Mouse (Mus musculus) CH12.LX (cell line): ENCODE data around the gene Jmjd1c. TPM values are rescaled to one million over a fixed set of nuclear protein-coding genes. Genes with fewer than 3 reads are reported as not detected.

Source experiments
- DNase-seq: peaks from one replicate; pipeline ENCODE4 v3.0.0-alpha.2; 2013; ENCODE audit errors: extremely low read depth
- H3K27ac ChIP-seq: 2 replicates; pipeline ENCODE4 v1.5.1; 2012; ENCODE audit warnings: low read depth, mild to moderate bottlenecking, control low read depth, moderate library complexity; ENCODE audit not compliant: insufficient read depth
- H3K27me3 ChIP-seq: replicated peaks from 2 replicates; pipeline ENCODE3; 2012; ENCODE audit warnings: inconsistent platforms
- H3K36me3 ChIP-seq, 2 experiments: replicated peaks in 1 of 2; 2 replicates each; pipeline versions ENCODE3 to v1.6.1; 2012; ENCODE audit warnings: inconsistent platforms in 1 of 2, low read length in 1 of 2, mild to moderate bottlenecking in 1 of 2, mixed read lengths in 1 of 2, moderate library complexity in 1 of 2; ENCODE audit not compliant: control insufficient read depth in 1 of 2, insufficient read depth in 1 of 2
- H3K4me1 ChIP-seq, 2 experiments: 2 replicates each; pipeline ENCODE4 v1.6.1; 2012; ENCODE audit warnings: inconsistent platforms in 1 of 2, moderate library complexity in 1 of 2; ENCODE audit not compliant: insufficient read depth in 2 of 2, control insufficient read depth in 1 of 2
- H3K4me2 ChIP-seq: 2 replicates; pipeline ENCODE4 v1.6.1; 2012; ENCODE audit warnings: low read depth, mild to moderate bottlenecking, control low read depth; ENCODE audit not compliant: poor library complexity, insufficient read depth, severe bottlenecking
- H3K4me3 ChIP-seq, 3 experiments: fragments of 150-350 bp in 1 of 3; sonication (generic) in 1 of 3; replicated peaks in 1 of 3; 2 replicates each; pipeline versions ENCODE3 to v1.5.1; 2011 to 2012; ENCODE audit warnings: low read depth in 2 of 3, low read length in 2 of 3, mild to moderate bottlenecking in 2 of 3, moderate library complexity in 2 of 3, control low read depth in 1 of 3, improper control_type of control experiment in 1 of 3, inconsistent platforms in 1 of 3, mixed read lengths in 1 of 3; ENCODE audit not compliant: poor library complexity in 1 of 3
- H3K79me2 ChIP-seq: replicated peaks from 2 replicates; pipeline ENCODE4 v1.6.1; 2012; ENCODE audit warnings: mild to moderate bottlenecking, moderate library complexity; ENCODE audit not compliant: control insufficient read depth, poor library complexity, insufficient read depth, severe bottlenecking; ENCODE audit errors: extremely low read depth
- H3K9ac ChIP-seq: 2 replicates; pipeline ENCODE4 v1.6.1; 2012; ENCODE audit warnings: low read depth, mild to moderate bottlenecking, control low read depth, moderate library complexity; ENCODE audit not compliant: insufficient read depth
- H3K9me3 ChIP-seq: replicated peaks from 2 replicates; pipeline ENCODE3; 2012; ENCODE audit warnings: low read length, inconsistent platforms, mixed read lengths
- BHLHE40 ChIP-seq: IDR thresholded peaks from 2 replicates; pipeline ENCODE4 v1.6.1; 2011; ENCODE audit warnings: mild to moderate bottlenecking, low read depth, low read length, improper control_type of control experiment
- CHD1 ChIP-seq: IDR thresholded peaks from 2 replicates; pipeline ENCODE4 v1.6.1; 2012; ENCODE audit warnings: low read depth, low read length, improper control_type of control experiment, inconsistent platforms
- CHD2 ChIP-seq: IDR thresholded peaks from 2 replicates; pipeline ENCODE4 v1.6.1; 2011; ENCODE audit warnings: low read length, improper control_type of control experiment
- E2F4 ChIP-seq: IDR thresholded peaks from 2 replicates; pipeline ENCODE4 v1.6.1; 2011; ENCODE audit warnings: low read depth, low read length, improper control_type of control experiment; ENCODE audit not compliant: insufficient replicate concordance
- GABPA ChIP-seq: IDR thresholded peaks from 2 replicates; pipeline ENCODE4 v1.6.1; 2012; ENCODE audit warnings: low read depth, low read length, improper control_type of control experiment, inconsistent platforms; ENCODE audit not compliant: insufficient replicate concordance
- HCFC1 ChIP-seq: IDR thresholded peaks from 2 replicates; pipeline ENCODE4 v1.6.1; 2012; ENCODE audit warnings: low read depth, mild to moderate bottlenecking, inconsistent platforms, low read length, improper control_type of control experiment
- IRF4 ChIP-seq: IDR thresholded peaks from 2 replicates; pipeline ENCODE4 v1.6.1; 2014; ENCODE audit warnings: low read depth, mild to moderate bottlenecking, inconsistent platforms, low read length, improper control_type of control experiment
- JUN ChIP-seq: IDR thresholded peaks from 2 replicates; pipeline ENCODE4 v1.6.1; 2011; ENCODE audit warnings: low read depth, mild to moderate bottlenecking, low read length, improper control_type of control experiment, moderate library complexity; ENCODE audit not compliant: insufficient read depth
- JUND ChIP-seq: conservative IDR thresholded peaks from 2 replicates; pipeline ENCODE4 v1.6.1; 2011; ENCODE audit warnings: low read depth, low read length, improper control_type of control experiment
- KAT2A ChIP-seq: IDR thresholded peaks from 2 replicates; pipeline ENCODE4 v1.6.1; 2012; ENCODE audit warnings: low read length, improper control_type of control experiment, inconsistent platforms; ENCODE audit not compliant: insufficient replicate concordance
- MAZ ChIP-seq: IDR thresholded peaks from 2 replicates; pipeline ENCODE4 v1.6.1; 2012; ENCODE audit warnings: low read depth, mild to moderate bottlenecking, inconsistent platforms, low read length, improper control_type of control experiment, moderate library complexity
- MXI1 ChIP-seq: IDR thresholded peaks from 2 replicates; pipeline ENCODE4 v1.6.1; 2011; ENCODE audit warnings: mild to moderate bottlenecking, low read depth, low read length, improper control_type of control experiment
- MYC ChIP-seq: IDR thresholded peaks from 2 replicates; pipeline ENCODE4 v1.6.1; 2011; ENCODE audit warnings: low read depth, mild to moderate bottlenecking, improper control_type of control experiment, low read length
- NELFE ChIP-seq: IDR thresholded peaks from 2 replicates; pipeline ENCODE4 v1.6.1; 2011; ENCODE audit warnings: low read depth, low read length, improper control_type of control experiment
- NRF1 ChIP-seq: IDR thresholded peaks from 2 replicates; pipeline ENCODE4 v1.6.1; 2014; ENCODE audit warnings: low read depth, mild to moderate bottlenecking, inconsistent platforms, low read length, improper control_type of control experiment, moderate library complexity
- PAX5 ChIP-seq: IDR thresholded peaks from 2 replicates; pipeline ENCODE4 v1.6.1; 2012; ENCODE audit warnings: low read length, inconsistent platforms, mixed read lengths
- POLR2A ChIP-seq: IDR thresholded peaks from 2 replicates; pipeline ENCODE4 v1.6.1; 2011; ENCODE audit warnings: low read depth, mild to moderate bottlenecking, improper control_type of control experiment, low read length
- RAD21 ChIP-seq: IDR thresholded peaks from 2 replicates; pipeline ENCODE4 v1.6.1; 2011; ENCODE audit warnings: low read depth, mild to moderate bottlenecking, low read length, improper control_type of control experiment, moderate library complexity
- RCOR1 ChIP-seq: conservative IDR thresholded peaks from 2 replicates; pipeline ENCODE4 v1.6.1; 2012; ENCODE audit warnings: low read depth, mild to moderate bottlenecking, inconsistent platforms, low read length, improper control_type of control experiment
- SIN3A ChIP-seq: IDR thresholded peaks from 2 replicates; pipeline ENCODE4 v1.6.1; 2012; ENCODE audit warnings: low read length, improper control_type of control experiment, inconsistent platforms
- SMC3 ChIP-seq: IDR thresholded peaks from 2 replicates; pipeline ENCODE4 v1.6.1; 2011; ENCODE audit warnings: low read depth, low read length, improper control_type of control experiment
- TCF12 ChIP-seq: IDR thresholded peaks from 2 replicates; pipeline ENCODE4 v1.6.1; 2014; ENCODE audit warnings: low read depth, mild to moderate bottlenecking, inconsistent platforms, low read length, improper control_type of control experiment
- UBTF ChIP-seq: IDR thresholded peaks from 2 replicates; pipeline ENCODE4 v1.6.1; 2012; ENCODE audit warnings: low read depth, mild to moderate bottlenecking, inconsistent platforms, low read length, improper control_type of control experiment, moderate library complexity
- USF1 ChIP-seq: IDR thresholded peaks from 2 replicates; pipeline ENCODE4 v1.6.1; 2014; ENCODE audit warnings: low read depth, mild to moderate bottlenecking, inconsistent platforms, low read length, improper control_type of control experiment
- USF2 ChIP-seq: conservative IDR thresholded peaks from 2 replicates; pipeline ENCODE4 v1.6.1; 2011; ENCODE audit warnings: low read depth, low read length, improper control_type of control experiment
- ZC3H11A ChIP-seq: IDR thresholded peaks from 2 replicates; pipeline ENCODE4 v1.6.1; 2012; ENCODE audit warnings: low read depth, mild to moderate bottlenecking, inconsistent platforms, low read length, improper control_type of control experiment
- ZKSCAN1 ChIP-seq: IDR thresholded peaks from 2 replicates; pipeline ENCODE4 v1.6.1; 2012; ENCODE audit warnings: low read depth, inconsistent platforms, low read length, improper control_type of control experiment, borderline replicate concordance
- ZMIZ1 ChIP-seq: IDR thresholded peaks from 2 replicates; pipeline ENCODE4 v1.6.1; 2012; ENCODE audit warnings: low read depth, mild to moderate bottlenecking, inconsistent platforms, low read length, improper control_type of control experiment
- dilution Hi-C: fragments of 300-500 bp; cut with MboI; formaldehyde crosslinking; loops from 2 replicates; pipeline ENCODE4 v1.14.3; 2020; ENCODE audit warnings: low sequenced_read_pairs; ENCODE audit not compliant: extremely low pct_unique_long_range_greater_than_20kb, extremely low pct_ligation_motif_present
- in situ Hi-C: fragments of 300-500 bp; cut with MboI; formaldehyde crosslinking; loops from 3 replicates; pipeline ENCODE4 v1.14.3; 2019; ENCODE audit warnings: low sequenced_read_pairs, low pct_ligation_motif_present, low pct_unique_long_range_greater_than_20kb, mixed read lengths
- polyA plus RNA-seq: library from polyadenylated mRNA; unstranded; fragments of >175 nt; gene quantifications from 2 replicates; pipeline ENCODE4 v1.2.1, GENCODE M21; 2012; ENCODE audit warnings: low read depth; ENCODE audit not compliant: insufficient read length
- total RNA-seq, 2 experiments: library from RNA; depleted of rRNA; stranded (reverse); fragments of 300-350 nt in 1 of 2; fragments of >200 nt in 1 of 2; gene quantifications; 2 replicates each; pipeline ENCODE4 v1.2.3; 2012 to 2014

The Jmjd1c gene
- total and polyA plus RNA-seq, 3 experiments: 41.2 to 50.1 (median 41.6) TPM

GRCm38 (mm10) chr10:67087447-67088226, 8.3 kb upstream of the Jmjd1c start:
- Histone ChIP-seq H3K4me3 (no peak overlapping the region), H3K36me3 (peaks cover 11 to 50% of the 10 kb centered on the region in 2 experiments)
- in situ Hi-C loops: loop anchor here (25.0 kb wide), 1 partner anchor 175 kb away; no protein-coding TSS in a partner anchor
- TF ChIP-seq GABPA (no peak), CHD1 (no peak), MAZ (no peak), HCFC1 (no peak), KAT2A (no peak), MYC (no peak), RCOR1 (no peak), UBTF (no peak), USF2 (no peak), ZC3H11A (no peak), TCF12 (no peak), JUN (no peak), IRF4 (no peak), CHD2 (no peak), POLR2A (no peak), SIN3A (no peak), BHLHE40 (no peak)
- TF ChIP-seq, all 38 proteins: peak for 0
- dilution Hi-C loops: no loop called here
- Histone ChIP-seq H3K79me2 (peaks cover 57% of the 10 kb centered on the region), H3K9me3 (peaks cover 8% of the 10 kb centered on the region), H3K27ac (no peak overlapping the region), H3K4me2 (no peak overlapping the region), H3K27me3 (no peaks in the 10 kb centered on the region), H3K9ac (no peak overlapping the region), H3K4me1 (peaks cover 9 to 10% of the 10 kb centered on the region in 2 experiments; a peak in 3 of 4 replicates)
- no peak for DNase-seq

GRCm38 (mm10) chr10:67090611-67091010, 5.3 kb upstream of the Jmjd1c start:
- Histone ChIP-seq H3K4me2 (no peak overlapping the region), H3K27ac (no peak overlapping the region), H3K4me3 (no peak overlapping the region), H3K36me3 (peaks cover 11 to 61% of the 10 kb centered on the region in 2 experiments), H3K9me3 (peaks cover 15% of the 10 kb centered on the region), H3K79me2 (peaks cover 69% of the 10 kb centered on the region), H3K9ac (no peak overlapping the region), H3K27me3 (no peaks in the 10 kb centered on the region), H3K4me1 (peaks cover 7 to 15% of the 10 kb centered on the region in 2 experiments; a peak in 3 of 4 replicates)
- no peak for TF ChIP-seq JUND
- TF ChIP-seq MYC: no peak
- no peak for TF ChIP-seq TCF12
- TF ChIP-seq NELFE: no peak
- no peak for TF ChIP-seq CHD2
- TF ChIP-seq ZKSCAN1: no peak
- no peak for TF ChIP-seq E2F4
- no peak for TF ChIP-seq RAD21
- TF ChIP-seq USF1: no peak
- TF ChIP-seq NRF1: no peak
- TF ChIP-seq SMC3: no peak
- no peak for TF ChIP-seq PAX5
- TF ChIP-seq ZMIZ1: no peak
- no peak for TF ChIP-seq MXI1
- dilution Hi-C loops (no loop called here), in situ Hi-C loops (loop anchor here (25.0 kb wide), 1 partner anchor 178 kb away; no protein-coding TSS in a partner anchor)
- DNase-seq: no peak
